Mouse (Mus musculus): ENCODE measurements around the gene Arhgef3.
"Not testable (repeated sequence)": the region's sequence is repeated elsewhere in the genome, so short reads cannot be mapped to it uniquely, and the experiment has no call there.

Arhgef3 gene

DNA sequence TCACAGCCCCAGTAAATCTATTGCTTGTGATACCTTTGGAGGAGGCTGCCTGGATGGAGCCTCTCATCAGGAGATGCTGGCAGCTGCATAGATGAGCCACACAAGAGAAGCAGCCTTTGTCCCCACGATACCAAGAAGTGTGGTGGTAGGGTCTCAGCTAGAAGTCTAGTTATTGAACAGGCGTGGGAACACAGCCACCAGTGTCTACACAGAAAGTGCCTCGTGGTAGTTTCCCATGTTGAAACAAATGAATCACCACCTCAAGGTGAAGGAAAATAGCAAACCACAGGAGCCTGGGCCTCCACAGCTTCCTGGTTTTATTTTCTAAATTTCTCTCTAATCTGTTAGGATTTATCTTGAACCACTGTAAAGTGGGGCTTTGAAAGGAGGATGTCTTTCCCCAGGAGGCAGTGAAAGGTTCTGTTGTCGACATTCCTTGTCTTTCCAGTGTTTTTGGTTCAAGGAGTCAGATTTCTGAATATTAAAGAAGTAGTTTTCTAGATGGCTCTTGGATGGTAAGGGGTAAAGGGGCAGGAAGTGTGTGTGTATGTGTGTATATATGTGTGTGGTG lies 119.7 kb downstream of the Arhgef3 start:
- DNase-seq, result no peak

DNA sequence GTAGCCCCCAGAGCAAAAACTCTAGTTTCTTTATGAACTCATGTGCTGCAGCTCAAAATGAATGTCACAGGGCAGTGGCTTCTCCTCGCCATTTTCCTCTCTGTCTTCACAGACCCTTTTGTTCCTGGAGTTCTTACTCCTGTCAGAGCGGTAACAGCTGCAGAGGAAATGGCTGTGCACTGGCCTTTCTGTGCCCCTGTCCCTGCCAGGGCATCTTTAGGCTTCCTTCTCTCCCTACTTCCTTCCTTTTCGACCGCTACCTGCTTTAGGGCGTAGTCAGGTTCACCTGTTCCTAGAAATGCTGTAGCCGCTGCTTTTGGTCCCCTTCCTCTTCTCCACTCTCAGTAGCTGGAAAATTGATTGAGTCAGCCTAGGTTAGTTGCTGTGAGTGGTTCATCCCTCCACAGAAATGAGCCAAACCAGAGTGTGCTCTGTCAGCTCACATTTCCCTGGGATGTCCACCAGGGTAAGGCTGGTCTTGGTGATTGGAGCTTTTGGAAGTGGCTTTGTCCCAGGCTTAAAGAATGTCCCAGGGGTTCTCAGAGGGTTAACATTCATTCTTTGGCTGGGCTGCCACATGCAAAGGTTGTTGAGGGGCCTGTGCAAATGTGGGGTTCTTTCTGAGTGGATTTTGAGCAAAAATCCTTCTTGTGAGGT lies 121.3 kb downstream of the Arhgef3 start:
- DNase-seq, result no peak

DNA sequence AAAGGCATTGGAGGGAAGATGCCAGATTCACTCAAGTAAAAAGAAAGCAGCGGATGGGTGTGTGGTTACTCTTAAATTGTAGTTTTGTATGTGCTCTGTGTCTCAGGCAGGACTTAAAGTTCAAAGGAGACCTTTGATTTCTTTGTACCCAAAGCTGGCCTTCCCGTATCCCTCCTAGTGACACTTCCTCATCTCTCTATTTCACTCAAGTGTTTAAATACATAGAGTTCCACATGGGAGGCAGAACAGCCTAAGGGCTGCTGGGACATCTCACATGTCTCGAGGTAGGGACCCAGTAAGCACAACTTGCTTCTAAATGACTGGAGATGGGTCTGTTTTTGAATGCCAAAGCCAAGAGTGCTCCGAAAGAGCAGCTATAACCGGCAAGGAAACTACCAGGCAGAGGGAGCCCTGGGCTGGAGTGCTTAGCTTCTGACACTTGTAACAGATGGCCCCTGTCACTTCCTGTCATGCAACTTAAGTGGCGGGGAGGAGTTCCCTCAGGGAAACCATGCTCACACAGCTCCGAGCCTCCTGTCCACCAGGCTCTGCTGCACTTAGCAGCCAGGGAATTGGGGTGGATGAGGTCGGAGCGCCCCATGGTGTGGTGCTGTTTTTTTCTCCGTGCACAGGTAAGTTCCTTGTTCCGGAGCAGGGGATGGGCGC lies 123.0 kb downstream of the Arhgef3 start:
- peak; percentile 63 for DNase-seq

DNA sequence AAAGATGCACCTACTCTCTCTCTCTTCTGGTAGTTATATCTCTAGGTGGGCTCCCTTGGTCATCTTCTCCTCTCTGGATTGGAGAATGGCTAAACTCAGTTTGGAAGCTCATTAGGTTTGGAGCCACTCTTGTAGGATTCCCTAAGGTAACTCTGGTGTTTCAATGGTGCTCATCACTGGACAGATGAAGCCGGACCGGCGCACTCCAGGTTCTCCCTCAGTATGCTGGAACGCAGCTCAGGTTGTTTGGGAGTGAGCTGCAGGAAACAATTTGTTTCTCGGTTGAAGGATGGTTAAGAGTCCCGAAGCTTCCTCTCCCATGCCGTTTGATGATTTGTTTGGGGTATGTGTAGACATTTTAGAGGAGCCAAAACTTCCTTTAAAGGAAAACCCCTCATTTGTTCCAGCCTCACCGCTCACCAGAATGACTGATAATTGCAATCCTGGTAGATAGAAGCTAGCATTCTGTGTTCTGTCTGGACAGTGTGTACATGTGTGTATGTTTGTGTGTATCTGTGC lies 124.0 kb downstream of the Arhgef3 start:
- DNase-seq, result no peak

DNA sequence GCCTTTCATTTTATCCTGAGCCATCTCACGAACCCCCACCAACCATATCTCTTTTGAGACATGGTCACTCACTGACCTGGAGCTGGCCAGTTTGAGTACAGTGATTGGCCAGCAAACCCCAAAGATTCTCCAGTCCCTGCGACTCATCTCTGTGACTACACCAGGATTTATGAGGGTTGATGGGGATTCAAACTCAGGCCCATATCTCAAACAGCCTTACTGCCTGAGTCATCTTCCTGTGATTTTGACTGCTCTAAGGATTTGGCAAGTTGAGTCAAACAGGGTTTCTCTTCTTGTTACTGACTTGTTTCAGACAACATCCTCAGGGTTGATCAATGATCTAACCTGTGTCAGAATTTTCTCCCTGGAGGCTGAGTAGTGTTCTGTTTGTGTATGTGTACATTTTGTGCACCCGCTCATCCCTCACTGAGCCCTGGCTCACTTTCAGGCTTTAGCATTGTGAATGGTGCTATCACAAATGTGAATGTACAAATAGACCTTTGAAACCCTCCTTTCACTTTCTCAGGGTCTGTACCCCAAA lies 124.9 kb downstream of the Arhgef3 start:
- no peak for DNase-seq

DNA sequence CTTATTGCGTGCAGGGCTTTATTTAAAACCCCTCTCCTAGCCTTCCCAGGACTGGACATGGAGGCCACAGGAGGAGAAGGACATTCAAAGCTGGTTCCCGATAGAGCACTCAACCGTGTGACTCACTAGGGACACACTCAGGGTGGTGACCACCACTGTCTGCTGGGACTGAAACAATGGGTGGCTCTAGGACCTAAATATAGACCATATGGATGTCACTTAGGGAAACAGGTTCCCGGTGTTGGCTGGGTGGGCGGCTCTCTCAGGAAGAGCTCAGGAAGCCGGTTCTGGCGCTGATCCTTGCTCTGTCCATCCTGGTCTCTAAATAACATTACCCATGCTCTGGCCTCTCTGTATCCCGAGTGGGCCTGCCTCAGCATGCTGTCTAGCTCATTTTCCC lies 127.6 kb downstream of the Arhgef3 start:
- DNase-seq, result no peak

DNA sequence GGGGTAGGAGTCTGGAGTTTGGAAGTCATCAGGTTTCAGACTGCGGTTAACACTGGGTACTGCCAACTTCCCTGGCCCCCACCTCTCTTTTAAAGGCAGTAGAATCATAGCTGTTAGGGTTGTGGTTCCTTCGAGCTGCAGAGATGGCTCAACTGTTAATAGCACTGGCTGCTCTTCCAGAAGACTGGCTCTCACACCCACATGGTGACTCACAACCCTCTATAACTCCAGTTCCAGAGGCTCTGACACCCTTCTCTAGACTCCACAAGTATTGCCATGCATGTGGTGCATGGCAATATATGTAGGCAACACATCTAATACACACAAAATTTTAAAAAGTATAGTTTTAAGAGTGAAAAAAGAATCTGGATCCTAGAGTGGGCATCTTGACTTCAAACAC lies 128.1 kb downstream of the Arhgef3 start:
- no peak for DNase-seq

DNA sequence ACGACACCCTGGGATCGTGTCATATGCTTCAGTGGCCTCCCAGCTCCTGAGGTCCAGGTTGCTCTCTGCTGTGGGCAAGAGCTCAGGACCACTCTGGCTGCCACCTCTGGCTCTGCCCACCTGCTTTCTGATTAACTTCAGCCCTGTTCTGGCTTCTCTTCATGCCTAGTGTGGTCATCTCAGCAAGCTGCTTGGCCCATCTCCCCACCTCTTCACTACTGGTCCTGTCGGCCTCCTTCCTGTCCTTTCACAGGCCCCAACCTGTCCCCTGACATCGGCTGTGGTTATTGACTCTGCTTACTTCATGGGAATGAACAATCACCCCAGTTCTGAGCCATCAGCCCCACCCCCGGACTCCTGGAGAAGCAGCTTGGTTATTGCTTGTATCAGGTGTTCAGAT lies 128.9 kb downstream of the Arhgef3 start:
- no peak for DNase-seq

DNA sequence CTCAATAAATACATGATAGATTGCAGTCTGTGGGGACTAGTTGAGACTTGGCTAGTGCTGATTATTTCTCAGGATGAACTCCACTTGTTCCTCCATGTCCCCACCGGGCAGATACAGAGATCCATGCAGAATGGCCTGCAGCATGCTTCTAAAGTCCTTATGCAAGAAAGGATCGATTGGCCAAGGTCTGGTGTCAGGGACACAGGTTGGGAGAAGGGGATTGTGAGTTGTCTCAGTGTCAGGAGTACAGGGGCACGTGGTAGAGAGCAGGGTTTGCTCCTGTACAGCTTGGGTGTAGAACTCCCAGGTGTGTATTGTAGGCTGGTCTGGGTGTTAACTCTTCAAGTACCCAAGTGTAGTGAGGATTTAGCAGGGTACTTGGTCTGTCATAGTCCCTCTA lies 130.2 kb downstream of the Arhgef3 start:
- no peak for DNase-seq

DNA sequence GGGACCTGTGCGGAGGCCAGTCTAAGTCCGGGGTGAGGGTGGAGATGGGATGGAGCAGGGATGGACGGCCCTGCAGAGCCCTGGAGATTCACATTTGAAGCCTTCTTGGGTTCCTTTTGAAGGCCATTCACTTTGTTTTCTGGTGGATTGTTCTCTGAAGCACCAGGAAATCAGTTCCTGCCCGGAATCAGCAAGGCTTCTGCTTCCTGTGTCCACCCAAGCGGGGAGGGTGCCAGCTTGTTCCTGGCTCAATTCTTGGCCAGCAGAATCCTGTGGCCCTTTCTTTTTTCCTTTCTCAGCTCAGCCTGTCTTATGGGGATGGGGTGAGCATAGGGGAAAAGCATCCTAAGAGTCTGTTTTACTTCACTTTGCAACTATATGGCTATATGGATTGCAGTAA lies 131.7 kb downstream of the Arhgef3 start:
- no peak for DNase-seq

DNA sequence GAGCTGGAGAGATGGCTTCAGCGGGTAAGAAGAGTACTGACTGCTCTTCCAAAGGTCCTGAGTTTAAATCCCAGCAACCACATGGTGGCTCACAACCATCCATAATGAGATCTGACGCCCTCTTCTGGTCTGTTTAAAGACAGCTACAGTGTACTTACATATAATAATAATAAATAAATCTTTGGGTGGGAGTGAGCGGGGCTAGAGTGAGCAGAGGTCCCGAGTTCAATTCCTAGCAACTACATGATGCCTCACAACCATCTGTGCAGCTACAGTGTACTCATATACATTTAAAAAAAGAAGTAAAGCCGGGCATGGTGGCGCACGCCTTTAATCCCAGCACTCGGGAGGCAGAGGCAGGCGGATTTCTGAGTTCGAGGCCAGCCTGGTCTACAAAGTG lies 132.2 kb downstream of the Arhgef3 start:
- DNase-seq, result not testable (repeated sequence)

DNA sequence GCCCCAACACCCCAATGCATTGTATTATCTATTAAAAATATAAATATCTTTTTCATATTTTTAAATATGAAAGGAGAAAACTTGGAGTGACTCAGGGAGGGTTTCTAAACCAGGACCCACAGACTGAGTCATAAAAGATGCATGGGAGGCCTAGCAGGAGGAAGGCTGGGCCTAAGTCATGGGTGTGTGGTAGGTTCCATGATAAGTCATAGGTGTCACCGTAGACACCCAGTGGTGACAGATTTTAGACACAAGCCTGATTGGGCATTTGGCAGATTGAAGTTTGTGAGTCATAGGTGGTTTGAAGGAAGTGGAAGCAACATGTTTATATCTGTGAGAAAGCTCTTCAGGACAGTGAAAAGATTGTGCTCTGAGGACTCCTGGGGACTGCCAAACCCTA lies 134.4 kb downstream of the Arhgef3 start:
- no peak for DNase-seq

DNA sequence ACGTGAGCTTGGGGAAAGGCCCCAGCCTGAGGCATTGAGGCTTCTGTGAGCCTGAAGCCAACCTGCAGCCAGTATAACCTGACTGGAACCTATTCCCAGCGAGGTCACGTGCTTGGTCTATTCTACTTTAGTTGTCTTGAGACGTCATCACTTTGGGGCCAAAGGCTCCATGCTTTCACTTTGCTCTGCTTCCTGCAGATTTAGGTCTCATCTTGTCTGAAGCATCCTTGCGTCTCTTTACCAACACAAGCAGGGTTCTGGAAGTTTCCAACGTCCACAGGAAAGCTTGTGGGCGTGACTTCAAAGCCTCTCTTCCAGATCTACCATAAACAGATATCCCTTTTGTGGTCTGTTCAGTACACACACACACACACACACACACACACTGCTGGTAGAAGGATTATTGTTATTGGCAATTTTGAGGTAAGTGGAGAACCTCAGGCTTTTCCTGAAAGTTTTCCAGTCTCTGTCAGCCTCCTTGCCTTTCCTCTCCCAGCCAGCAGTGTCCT lies 135.6 kb downstream of the Arhgef3 start:
- DNase-seq, result no peak

DNA sequence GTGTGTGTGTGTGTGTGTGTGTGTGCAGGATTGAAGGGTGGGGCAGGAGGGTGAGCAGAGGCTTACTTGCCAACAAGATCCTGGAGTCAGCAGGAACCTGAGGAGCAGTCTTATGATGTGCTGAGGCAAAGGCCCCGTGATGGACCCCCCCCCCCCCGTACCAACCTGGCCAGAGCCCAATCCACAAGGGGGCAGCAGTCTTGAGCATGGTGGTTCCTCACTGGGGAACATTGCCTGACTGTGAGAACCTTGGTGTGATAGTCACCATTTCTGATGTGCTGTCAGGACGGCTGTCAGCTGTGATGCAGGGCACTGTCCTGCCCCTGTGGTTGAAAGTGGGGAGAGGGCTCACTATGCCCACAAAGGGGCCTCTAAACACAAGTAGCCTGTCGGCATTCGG lies 138.7 kb downstream of the Arhgef3 start:
- no peak for DNase-seq

DNA sequence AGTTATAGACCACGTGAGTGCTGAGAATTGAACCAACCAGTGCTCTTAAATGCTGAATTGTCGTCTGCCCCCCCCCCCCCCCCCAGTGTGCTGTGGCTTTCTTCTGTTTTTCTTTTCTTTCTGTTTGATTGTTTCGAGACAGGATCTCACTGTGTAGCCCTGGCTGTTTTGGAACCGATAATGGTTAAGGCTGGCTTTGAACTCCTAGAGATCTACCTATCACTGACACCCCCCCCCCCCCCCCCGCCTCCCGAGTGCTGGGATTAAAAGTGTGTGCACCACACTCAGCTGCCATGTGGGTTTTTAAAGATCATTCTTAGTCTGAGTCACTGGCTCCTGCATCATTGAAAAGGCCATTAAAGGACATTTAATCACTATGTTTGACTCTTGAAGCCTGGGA lies 147.7 kb downstream of the Arhgef3 start:
- no peak for DNase-seq

DNA sequence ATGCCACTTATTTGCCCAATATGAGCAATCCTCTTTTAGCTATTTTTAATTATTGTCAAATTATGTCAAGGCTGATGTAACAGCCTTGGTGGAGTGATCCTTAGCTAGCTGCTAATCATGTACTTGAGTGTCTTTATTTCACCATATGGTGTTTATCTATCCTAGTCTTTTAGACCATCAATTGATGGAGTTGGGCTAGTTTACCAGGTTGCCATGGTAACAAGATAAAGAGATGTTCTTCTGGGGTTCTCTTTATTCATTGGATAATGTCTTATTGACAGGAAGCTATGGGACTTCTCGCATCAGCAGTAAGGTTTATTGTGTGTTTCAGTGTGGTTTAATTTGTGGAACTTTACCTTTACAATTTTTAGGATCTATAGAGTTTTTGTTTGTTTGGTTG lies 151.9 kb downstream of the Arhgef3 start:
- no peak for DNase-seq

DNA sequence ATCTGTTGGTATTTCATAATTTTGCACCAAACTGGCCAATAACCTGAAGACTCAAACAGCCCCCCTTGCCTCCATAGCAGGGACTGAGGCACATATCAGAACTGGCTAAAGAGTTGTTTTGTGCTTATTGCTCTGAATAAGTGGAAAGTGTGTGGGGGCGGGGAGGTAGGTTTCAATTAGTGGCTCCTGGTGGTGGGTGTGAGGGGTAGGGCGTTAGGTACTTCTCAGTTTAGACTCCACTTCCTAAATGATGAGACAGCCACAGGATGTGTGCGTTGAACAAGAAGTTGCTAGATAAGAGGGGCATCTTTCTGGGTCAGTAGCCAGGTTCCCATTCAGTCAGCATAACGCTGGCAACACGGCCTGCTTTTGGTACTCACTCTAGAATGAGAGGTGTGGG lies 153.4 kb downstream of the Arhgef3 start:
- peak; percentile 33 for DNase-seq

DNA sequence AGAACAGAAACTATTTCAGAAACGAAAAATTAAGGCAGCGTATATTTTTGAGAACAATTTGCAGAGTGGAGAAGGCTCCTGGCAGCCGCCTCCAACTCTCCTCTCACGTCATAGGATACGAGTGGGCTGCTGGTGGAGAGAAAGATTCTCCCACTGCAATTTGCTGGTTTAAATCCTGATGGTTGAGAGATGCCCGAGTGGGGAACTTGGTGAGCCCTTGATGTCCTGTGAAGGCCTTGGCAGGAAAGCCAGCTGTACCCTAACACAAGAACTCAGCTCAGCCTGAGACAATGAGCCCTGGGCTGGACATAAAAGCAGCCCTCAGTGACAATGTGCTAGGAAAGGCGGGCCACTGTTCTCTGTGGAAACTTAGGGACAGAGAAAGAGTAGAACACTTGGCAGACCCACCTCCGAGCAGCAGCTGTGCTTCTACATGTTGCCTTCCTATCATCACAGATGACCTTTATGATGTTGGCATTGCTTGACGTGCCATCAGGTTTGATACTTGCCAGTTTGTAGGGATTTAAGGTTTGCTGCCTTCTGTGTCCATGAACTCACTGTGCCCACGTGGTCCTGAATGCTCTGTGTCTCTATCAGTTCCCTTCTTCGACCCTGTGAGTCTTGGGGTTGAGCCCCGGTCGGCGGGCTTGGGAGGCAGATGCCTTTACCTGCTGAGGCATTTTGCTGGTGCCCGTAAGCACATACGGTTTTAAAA lies 154.4 kb downstream of the Arhgef3 start:
- DNase-seq, result no peak

DNA sequence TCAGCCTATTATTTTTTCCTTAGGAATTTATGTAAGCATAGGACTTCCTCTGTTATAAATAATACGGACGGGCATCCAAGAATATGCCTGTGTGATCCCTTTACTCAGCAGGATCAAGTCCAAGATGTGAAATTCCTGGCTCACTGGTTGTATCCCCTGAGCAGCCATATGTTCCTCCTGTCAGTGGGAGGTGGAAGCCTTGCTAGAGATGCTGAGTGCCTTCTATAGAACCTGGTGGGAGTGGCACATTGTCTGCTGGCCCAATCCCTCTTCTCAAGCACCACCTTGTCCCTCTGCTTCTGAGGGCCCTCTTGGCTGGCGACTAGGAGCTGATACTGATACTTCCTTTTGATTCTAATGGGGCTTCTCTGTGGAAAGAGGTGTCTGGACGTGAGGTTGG lies 155.1 kb downstream of the Arhgef3 start:
- no peak for DNase-seq

DNA sequence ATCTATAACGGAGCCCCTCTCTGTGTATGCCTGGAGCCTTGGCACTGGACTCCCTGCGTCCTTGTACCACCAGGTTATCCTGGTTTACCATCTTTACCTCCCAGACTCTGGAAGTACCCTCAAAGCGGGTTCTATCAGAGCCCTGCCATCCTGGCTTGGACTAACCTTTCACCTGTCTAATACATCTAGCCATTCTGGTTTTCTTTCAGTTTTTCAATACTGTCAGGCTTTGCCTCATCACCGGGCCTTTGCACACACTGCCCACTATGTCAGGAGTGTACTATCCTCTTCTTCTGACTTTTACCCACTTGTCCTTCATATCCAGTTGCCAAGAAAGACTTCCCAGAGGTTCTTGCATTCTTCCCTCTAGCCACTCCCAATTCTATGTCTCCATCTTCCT lies 155.8 kb downstream of the Arhgef3 start:
- DNase-seq, result no peak

DNA sequence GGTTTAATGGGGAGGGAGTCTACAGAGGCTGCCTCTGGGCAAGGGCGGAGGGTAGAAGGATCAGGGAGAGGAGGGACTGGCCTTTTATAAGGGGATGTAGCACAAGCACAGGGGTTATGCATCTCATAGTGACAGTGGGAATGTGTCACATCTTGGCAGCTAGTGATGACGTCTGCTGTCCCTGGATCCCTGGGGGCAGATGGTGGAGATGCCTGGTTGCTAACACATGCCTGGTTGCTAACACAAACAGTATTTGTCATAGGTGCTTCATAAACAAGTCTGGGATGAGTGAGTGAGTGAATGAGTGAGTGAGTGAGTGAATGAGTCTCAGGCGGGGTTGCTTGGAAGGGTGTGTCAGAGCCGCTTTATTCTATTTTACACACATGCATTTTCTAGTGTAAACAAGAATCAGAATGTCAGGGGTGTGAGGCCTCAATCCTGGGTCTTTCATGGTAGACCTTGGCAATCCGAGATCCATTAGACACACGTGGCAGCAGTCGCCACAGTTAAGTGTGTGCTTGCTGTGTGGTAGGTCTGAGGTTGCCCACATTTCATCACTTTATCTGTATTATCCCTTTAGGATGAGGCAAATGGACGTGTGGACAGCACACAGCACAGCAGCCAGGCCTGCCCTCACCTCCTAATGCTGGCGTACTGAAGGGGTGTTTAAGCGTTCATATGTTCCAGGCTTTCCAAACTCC lies 156.8 kb downstream of the Arhgef3 start:
- DNase-seq, result peak; percentile 44

DNA sequence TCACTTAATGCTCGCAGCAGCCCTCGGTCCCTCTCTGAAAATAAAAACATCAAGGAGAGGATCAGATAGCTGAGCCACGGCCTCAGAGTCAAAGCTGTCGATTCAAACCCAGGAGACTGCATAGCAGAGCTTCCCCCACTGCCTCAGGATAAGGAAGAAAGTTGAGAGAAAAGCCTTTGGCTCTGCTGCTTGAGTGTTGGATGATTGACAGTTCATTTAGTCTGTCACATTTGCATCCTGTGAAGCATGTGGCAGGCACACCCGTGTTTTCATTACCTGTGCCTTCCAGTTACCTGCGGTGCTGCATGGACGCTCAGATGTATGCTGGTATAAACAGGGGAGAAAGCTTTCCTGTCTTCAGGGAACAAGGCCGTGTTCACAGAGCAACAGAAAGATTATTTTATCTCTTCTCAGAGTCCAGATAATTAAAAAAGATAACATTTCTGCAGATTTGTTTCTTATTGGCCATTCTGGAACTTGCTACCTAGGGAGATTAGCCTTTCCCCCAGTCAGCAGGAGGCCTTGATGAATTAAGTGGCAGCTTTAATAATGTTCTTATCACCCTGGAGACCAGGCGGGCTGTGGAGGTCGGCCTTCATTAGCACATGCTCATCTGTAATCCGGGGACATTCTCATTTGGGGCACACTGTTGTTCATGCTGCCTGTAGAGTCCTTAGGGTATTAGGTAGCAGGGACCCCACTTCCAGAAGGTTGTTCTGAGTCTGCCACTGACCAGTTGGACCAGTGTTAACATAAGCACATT lies 157.6 kb downstream of the Arhgef3 start:
- peak; percentile 65 for DNase-seq
